Mouse (Mus musculus) kidney, adult 2 months (tissue): ENCODE data around the gene Gcnt3.

Experiments
- CTCF ChIP-seq: fragments of 200-500 bp; conservative IDR thresholded peaks from 2 replicates; pipeline ENCODE4 v1.5.1; 2011; ENCODE audit warnings: low read depth, mild to moderate bottlenecking, control low read depth, low read length, moderate library complexity, mixed read lengths; ENCODE audit not compliant: insufficient read depth, insufficient read length
- POLR2A ChIP-seq: fragments of 200-500 bp; IDR thresholded peaks from one replicate; pipeline ENCODE4 v1.6.1; 2011; ENCODE audit warnings: low read depth, low read length, control low read depth

GRCm38 (mm10) chr9:70084107-70084506 lies 46.2 kb upstream of the Gcnt3 start:
- TF ChIP-seq POLR2A (no peak), CTCF (peak; percentile 60)
